Mouse (Mus musculus) C2C12 (cell line): ENCODE results near the gene Slc38a1. TPM values are rescaled to one million over a fixed set of nuclear protein-coding genes. Genes with fewer than 3 reads are reported as not detected.

Experiments
- H3K27me3 ChIP-seq: one replicate; pipeline ENCODE4 v1.6.1; 2011; ENCODE audit not compliant: control insufficient read depth, insufficient read depth, insufficient read length
- H3K36me3 ChIP-seq: one replicate; pipeline ENCODE4 v1.6.1; 2011; ENCODE audit not compliant: control insufficient read depth, insufficient read depth
- H3K4me3 ChIP-seq: one replicate; pipeline ENCODE4 v1.5.1; 2011; ENCODE audit warnings: mild to moderate bottlenecking, control low read depth; ENCODE audit not compliant: poor library complexity, insufficient read depth, severe bottlenecking
- H3K79me2 ChIP-seq: one replicate; pipeline ENCODE4 v1.6.1; 2011; ENCODE audit not compliant: control insufficient read depth, insufficient read depth
- H3K79me3 ChIP-seq: one replicate; pipeline ENCODE4 v1.6.1; 2011; ENCODE audit warnings: low read depth, control low read depth
- H3ac ChIP-seq: one replicate; pipeline ENCODE3; 2011; ENCODE audit warnings: low read depth; ENCODE audit not compliant: control insufficient read depth, insufficient read length
- CEBPB ChIP-seq: IDR thresholded peaks from one replicate; pipeline ENCODE4 v1.6.1; 2011; ENCODE audit warnings: low read depth, mild to moderate bottlenecking, control low read depth, moderate library complexity
- CTCF ChIP-seq: IDR thresholded peaks from one replicate; pipeline ENCODE4 v1.5.1; 2011; ENCODE audit not compliant: control insufficient read depth, insufficient read depth, insufficient read length
- FOSL1 ChIP-seq: IDR thresholded peaks from one replicate; pipeline ENCODE4 v1.8.0; 2011; ENCODE audit warnings: mild to moderate bottlenecking, low read length; ENCODE audit not compliant: poor library complexity, insufficient read depth, severe bottlenecking
- MAX ChIP-seq: IDR thresholded peaks from one replicate; pipeline ENCODE4 v1.6.1; 2011; ENCODE audit warnings: mild to moderate bottlenecking, control low read depth
- MYOD1 ChIP-seq: IDR thresholded peaks from one replicate; pipeline ENCODE4 v1.6.1; 2011; ENCODE audit warnings: low read depth; ENCODE audit not compliant: control insufficient read depth, insufficient read length
- MYOG ChIP-seq: IDR thresholded peaks from one replicate; pipeline ENCODE4 v1.6.1; 2011; ENCODE audit not compliant: control insufficient read depth, insufficient read length; ENCODE audit errors: extremely low read depth
- USF1 ChIP-seq: IDR thresholded peaks from one replicate; pipeline ENCODE4 v1.6.1; 2011; ENCODE audit warnings: low read depth, mild to moderate bottlenecking, control low read depth, moderate library complexity
- polyA plus RNA-seq: library from polyadenylated mRNA; unstranded; fragments of >200 nt; fragmentation: generic; extraction: Trizol; gene quantifications from one replicate; pipeline ENCODE4 v1.2.1, GENCODE M21; 2012; ENCODE audit warnings: missing spikeins

Slc38a1 gene
- polyA plus RNA-seq, 1 experiment, result 31.8 TPM

- TF ChIP-seq CTCF (no peak), CEBPB (no peak), FOSL1 (no peak), MAX (no peak), MYOG (no peak), MYOD1 (no peak), USF1 (no peak)
- no peak overlapping the region for H3ac ChIP-seq
- H3K79me2 ChIP-seq, result peaks cover 58% of the 10 kb centered on the region
- peaks cover 29% of the 10 kb centered on the region for H3K79me3 ChIP-seq
- peaks cover 67% of the 10 kb centered on the region for H3K36me3 ChIP-seq
- no peaks in the 10 kb centered on the region for H3K27me3 ChIP-seq
- no peak overlapping the region for H3K4me3 ChIP-seq
Measured at GRCm38 (mm10) chr15:96688784-96689318, 46.1 kb upstream of the Slc38a1 start.

GRCm38 (mm10) chr15:96688036-96688435 is 45.3 kb upstream of the Slc38a1 start:
- Histone ChIP-seq H3K27me3 (no peaks in the 10 kb centered on the region), H3K79me2 (peaks cover 50% of the 10 kb centered on the region), H3K4me3 (no peak overlapping the region), H3K36me3 (peaks cover 59% of the 10 kb centered on the region), H3ac (no peak overlapping the region), H3K79me3 (peaks cover 27% of the 10 kb centered on the region)
- TF ChIP-seq FOSL1 (no peak), MYOD1 (no peak), USF1 (no peak), MAX (no peak), CTCF (no peak), CEBPB (no peak), MYOG (no peak)

GRCm38 (mm10) chr15:96687366-96687765 is 44.7 kb upstream of the Slc38a1 start:
- peaks cover 53% of the 10 kb centered on the region for H3K36me3 ChIP-seq
- no peak overlapping the region for H3K4me3 ChIP-seq
- peaks cover 44% of the 10 kb centered on the region for H3K79me2 ChIP-seq
- TF ChIP-seq USF1 (no peak), MYOD1 (no peak), MAX (no peak), CTCF (no peak), CEBPB (no peak), MYOG (no peak), FOSL1 (no peak)
- peaks cover 20% of the 10 kb centered on the region for H3K79me3 ChIP-seq
- H3K27me3 ChIP-seq, result no peaks in the 10 kb centered on the region
- no peak overlapping the region for H3ac ChIP-seq

- Histone ChIP-seq H3K36me3 (peaks cover 44% of the 10 kb centered on the region), H3K79me3 (peaks cover 13% of the 10 kb centered on the region), H3K4me3 (no peak overlapping the region), H3ac (no peak overlapping the region), H3K79me2 (peaks cover 35% of the 10 kb centered on the region), H3K27me3 (no peaks in the 10 kb centered on the region)
- TF ChIP-seq CEBPB, result no peak
- no peak for TF ChIP-seq CTCF
- peak; percentile 23 for TF ChIP-seq MAX
Measured at GRCm38 (mm10) chr15:96686201-96687159, 43.8 kb upstream of the Slc38a1 start.

- no peak for TF ChIP-seq MYOG
- Histone ChIP-seq H3K36me3 (peaks cover 32% of the 10 kb centered on the region), H3ac (no peak overlapping the region), H3K79me3 (peaks cover 7% of the 10 kb centered on the region), H3K27me3 (no peaks in the 10 kb centered on the region), H3K4me3 (no peak overlapping the region), H3K79me2 (peaks cover 23% of the 10 kb centered on the region)
Measured at GRCm38 (mm10) chr15:96685273-96685672, 42.6 kb upstream of the Slc38a1 start.
